Mouse (Mus musculus) heart, embryonic 14.5 days (tissue): ENCODE measurements around the gene Gtsf1. TPM values are rescaled to one million over a fixed set of nuclear protein-coding genes. Genes with fewer than 3 reads are reported as not detected.
A peak's percentile ranks its signal among the peaks of the same experiment; 100 is the strongest.

Experiments
- ATAC-seq: fragments of 200-750 bp; cut with Nextera tagmentation; 2 replicates; pipeline ENCODE4 v1.8.0; 2017; ENCODE audit warnings: low read depth, moderate TSS enrichment; ENCODE audit not compliant: insufficient number of reproducible peaks, insufficient read depth, low FRiP score
- H3K27ac ChIP-seq, 2 experiments: fragments of 200-500 bp in 1 of 2; fragments of 300-500 bp in 1 of 2; sonication (generic) in 1 of 2; replicated peaks in 1 of 2; 2 replicates each; pipeline ENCODE4 v1.5.1; 2012 to 2014; ENCODE audit warnings: low read depth in 2 of 2, low read length in 2 of 2, control low read depth in 1 of 2, mild to moderate bottlenecking in 1 of 2, mixed read lengths in 1 of 2; ENCODE audit not compliant: control insufficient read depth in 1 of 2, insufficient read depth in 1 of 2
- H3K27me3 ChIP-seq: fragments of 300-500 bp; sonication (generic); 2 replicates; pipeline ENCODE4 v1.6.1; 2014; ENCODE audit warnings: mild to moderate bottlenecking, low read length, control low read depth; ENCODE audit not compliant: control insufficient read depth, insufficient read depth
- H3K36me3 ChIP-seq: fragments of 300-500 bp; sonication (generic); 2 replicates; pipeline ENCODE4 v1.6.1; 2014; ENCODE audit warnings: mild to moderate bottlenecking, control low read depth, low read length, mixed read lengths; ENCODE audit not compliant: control insufficient read depth, insufficient read depth
- H3K4me1 ChIP-seq, 2 experiments: fragments of 200-500 bp in 1 of 2; fragments of 300-500 bp in 1 of 2; sonication (generic) in 1 of 2; 2 replicates each; pipeline ENCODE4 v1.6.1; 2012 to 2014; ENCODE audit warnings: low read length in 2 of 2, control low read depth in 1 of 2, mixed read lengths in 1 of 2; ENCODE audit not compliant: control insufficient read depth in 2 of 2, insufficient read depth in 2 of 2
- H3K4me2 ChIP-seq: fragments of 300-500 bp; sonication (generic); 2 replicates; pipeline ENCODE4 v1.6.1; 2014; ENCODE audit warnings: mild to moderate bottlenecking, low read length
- H3K4me3 ChIP-seq, 2 experiments: fragments of 200-500 bp in 1 of 2; fragments of 300-500 bp in 1 of 2; sonication (generic) in 1 of 2; 2 replicates each; pipeline ENCODE4 v1.5.1; 2012 to 2014; ENCODE audit warnings: low read length in 2 of 2, mild to moderate bottlenecking in 2 of 2, control low read depth in 1 of 2, low read depth in 1 of 2, moderate library complexity in 1 of 2; ENCODE audit not compliant: control insufficient read depth in 1 of 2, insufficient read depth in 1 of 2
- H3K9ac ChIP-seq: fragments of 300-500 bp; sonication (generic); 2 replicates; pipeline ENCODE4 v1.6.1; 2014; ENCODE audit warnings: mild to moderate bottlenecking, low read length
- H3K9me3 ChIP-seq: fragments of 300-500 bp; sonication (generic); 2 replicates; pipeline ENCODE4 v1.6.1; 2016; ENCODE audit warnings: low read length, control low read depth; ENCODE audit not compliant: control insufficient read depth
- WGBS: fragments of 180-500 bp; shearing (Covaris S2); extraction: QIAGEN DNeasy Blood & Tissue Kit; methylation state at CpG from one replicate; pipeline ENCODE4 v1.1.7; 2014; 5-methylcytosine and 5-hydroxymethylcytosine counted together
- polyA plus RNA-seq: library from polyadenylated mRNA; unstranded; fragments of >200 nt; fragmentation: Nextera tagmentation; extraction: Ambion mirVana; gene quantifications from 2 replicates; pipeline ENCODE4 v1.2.1, GENCODE M21; 2014

Gene Gtsf1
- polyA plus RNA-seq, 1 experiment from 2014 or later = 41.3 TPM

- Histone ChIP-seq H3K4me1 (peaks cover 54 to 80% of the 10 kb centered on the region in 2 experiments), H3K9ac (peak overlapping the region; percentile 44), H3K4me2 (no peak overlapping the region), H3K27ac (peak overlapping the region; percentile 0 to 81; a peak in 2 of 4 replicates), H3K36me3 (peaks cover 35% of the 10 kb centered on the region), H3K9me3 (no peaks in the 10 kb centered on the region), H3K4me3 (no peak overlapping the region), H3K27me3 (no peaks in the 10 kb centered on the region)
- ATAC-seq = no peak
- WGBS = 40% methylated on average over 1 of the region's 1 CpGs
Observed at GRCm38 (mm10) chr15:103361269-103361668, 69.0 kb downstream of the Gtsf1 start.

DNA sequence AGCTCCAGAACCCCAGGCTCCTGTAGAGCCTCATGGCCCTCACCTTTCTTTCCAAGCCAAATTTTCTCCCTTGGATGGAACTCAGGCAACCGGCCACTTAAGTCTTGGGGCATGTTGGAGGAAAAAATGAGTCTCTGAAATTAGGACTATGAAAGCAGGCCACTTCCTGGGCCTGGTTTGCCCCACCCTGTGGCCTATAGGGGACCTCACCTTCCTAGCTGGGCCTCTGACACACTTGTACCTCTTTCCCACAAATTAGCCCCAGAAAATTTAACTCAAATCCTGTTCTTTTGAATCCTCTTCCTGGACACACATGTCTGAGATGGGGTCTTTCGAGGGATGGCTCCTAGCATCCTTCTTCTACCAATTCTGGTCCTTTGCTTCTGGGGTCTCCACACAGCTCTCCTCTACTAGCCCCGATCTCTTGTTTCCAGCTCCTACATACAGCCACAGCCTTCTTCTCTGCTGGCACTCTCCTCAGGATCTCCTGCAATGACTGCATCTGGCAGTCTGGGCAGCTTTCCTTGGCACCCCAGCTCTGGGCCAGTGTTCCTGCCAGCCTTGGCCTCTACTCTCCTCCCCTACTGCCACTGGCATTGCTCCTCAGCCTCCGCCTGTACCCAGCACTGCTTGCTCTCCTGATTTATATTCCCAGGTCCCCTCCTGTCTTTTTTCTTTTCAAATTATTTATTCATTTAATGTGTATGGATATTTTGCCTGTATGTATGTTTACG, 70.2 kb downstream of the Gtsf1 start:
- no peaks in the 10 kb centered on the region for H3K9me3 ChIP-seq
- H3K4me3 ChIP-seq = no peak overlapping the region
- peak overlapping the region; percentile 55 for H3K9ac ChIP-seq
- peak overlapping the region; percentile 75 to 81 for H3K27ac ChIP-seq
- peaks cover 61 to 88% of the 10 kb centered on the region in 2 experiments for H3K4me1 ChIP-seq
- peaks cover 48% of the 10 kb centered on the region for H3K36me3 ChIP-seq
- H3K4me2 ChIP-seq = peak overlapping the region; percentile 51
- WGBS = 85% methylated on average over 5 of the region's 5 CpGs
- no peak for ATAC-seq
- no peaks in the 10 kb centered on the region for H3K27me3 ChIP-seq

DNA sequence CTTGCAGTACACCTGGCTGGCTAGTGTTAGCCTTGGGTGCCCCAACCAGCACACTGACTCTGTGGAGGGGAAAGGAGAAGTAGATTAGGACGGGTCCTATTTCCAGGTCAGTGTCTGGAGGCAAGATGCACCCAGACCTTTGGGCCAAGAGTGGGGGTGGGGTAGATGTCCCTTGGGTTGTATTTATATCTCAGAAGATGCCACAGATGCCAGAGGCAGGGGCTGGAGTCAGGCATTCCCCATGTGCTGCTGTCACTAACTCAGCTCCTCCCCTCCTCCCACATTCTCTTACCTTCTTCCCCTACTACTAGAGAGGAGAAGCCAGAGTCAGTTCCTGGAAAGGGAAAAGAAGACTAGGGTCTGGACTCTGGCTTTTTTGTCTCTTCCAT, 71.2 kb downstream of the Gtsf1 start:
- Histone ChIP-seq H3K36me3 (peaks cover 57% of the 10 kb centered on the region), H3K27me3 (no peaks in the 10 kb centered on the region), H3K4me1 (peaks cover 63 to 89% of the 10 kb centered on the region in 2 experiments), H3K4me2 (peak overlapping the region; percentile 51), H3K4me3 (peak overlapping the region in 1 of 2 experiments; percentile 5; a peak in 1 of 4 replicates), H3K9me3 (no peaks in the 10 kb centered on the region), H3K27ac (peak overlapping the region; percentile 75 to 81), H3K9ac (peak overlapping the region; percentile 55)
- ATAC-seq = 0 out of 2 replicates have a peak, but pooled peaks have one; percentile 34
- 12% methylated on average over 1 of the region's 1 CpGs for WGBS

DNA sequence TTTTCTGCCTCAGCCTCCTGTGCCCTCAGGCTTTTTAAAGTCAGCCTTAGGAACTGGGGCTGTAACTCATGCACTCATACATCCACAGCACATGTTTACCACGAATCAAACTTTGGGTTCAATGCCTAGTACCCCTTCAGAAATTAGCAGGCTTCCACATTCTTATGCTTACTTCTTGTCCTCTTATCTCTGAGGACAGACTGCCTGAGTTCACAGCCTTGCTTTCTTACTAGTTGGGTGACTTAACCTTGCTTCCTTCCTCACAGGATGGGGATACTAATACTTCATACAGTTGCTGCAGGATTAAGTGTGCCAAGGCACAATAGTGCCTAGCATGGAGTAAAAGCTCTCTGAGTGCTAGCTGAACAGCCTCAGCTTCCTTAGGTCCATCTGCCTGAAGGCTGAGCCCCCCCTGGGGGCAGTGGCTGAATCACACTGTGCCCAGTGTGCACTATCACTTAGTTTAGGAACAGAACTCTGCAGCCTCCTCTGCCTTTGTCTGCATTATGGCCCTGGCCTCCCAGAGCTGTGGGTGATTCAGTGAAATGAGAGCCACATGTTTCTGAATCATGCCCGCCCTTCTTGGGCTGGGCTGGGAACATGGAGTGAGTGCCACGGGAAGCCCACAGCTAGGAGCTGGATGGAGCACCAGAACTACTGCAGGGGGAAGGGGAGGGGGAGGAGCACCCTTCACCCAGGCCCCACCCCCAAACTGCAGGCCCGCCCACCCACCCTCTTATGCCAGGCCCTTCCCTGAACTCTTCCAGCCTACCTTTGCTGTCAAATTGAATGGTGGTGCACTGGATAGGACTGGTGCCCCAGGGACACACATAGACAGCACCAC, 71.8 kb downstream of the Gtsf1 start:
- peak overlapping the region; percentile 51 for H3K4me2 ChIP-seq
- H3K27ac ChIP-seq = peak overlapping the region; percentile 81 to 92
- peak overlapping the region; percentile 42 for H3K9ac ChIP-seq
- peak; percentile 45; the same call in 1 of the 2 replicates for ATAC-seq
- H3K4me3 ChIP-seq = no peak overlapping the region
- H3K36me3 ChIP-seq = peaks cover 63% of the 10 kb centered on the region
- WGBS = 27% methylated on average over 4 of the region's 4 CpGs
- H3K4me1 ChIP-seq = peaks cover 62 to 86% of the 10 kb centered on the region in 2 experiments
- H3K9me3 ChIP-seq = no peaks in the 10 kb centered on the region
- H3K27me3 ChIP-seq = no peaks in the 10 kb centered on the region

DNA sequence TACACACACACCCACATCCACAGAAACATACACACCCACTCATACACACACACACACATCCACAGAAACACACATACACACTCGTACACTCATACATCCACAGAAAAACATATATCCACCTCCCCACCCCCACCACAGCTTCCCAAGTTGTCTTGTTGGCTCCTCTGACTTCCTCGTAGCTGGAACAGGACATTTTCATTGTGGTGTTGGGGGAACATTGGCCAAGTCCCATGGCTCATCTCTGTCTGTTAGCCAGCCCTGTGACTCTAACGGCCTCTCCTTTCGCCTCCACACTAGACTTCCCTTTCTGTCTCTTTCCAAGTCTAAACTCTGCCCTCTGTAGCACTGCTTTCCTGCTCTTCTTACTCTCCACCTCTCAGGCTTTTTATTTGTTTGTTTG, 72.5 kb downstream of the Gtsf1 start:
- H3K4me2 ChIP-seq = peak overlapping the region; percentile 51; the same call in 1 of the 2 replicates
- peaks cover 70% of the 10 kb centered on the region for H3K36me3 ChIP-seq
- H3K27ac ChIP-seq = peak overlapping the region; percentile 81 to 92; a peak in 3 of 4 replicates
- no peak overlapping the region for H3K4me3 ChIP-seq
- no peaks in the 10 kb centered on the region for H3K9me3 ChIP-seq
- H3K9ac ChIP-seq = peak overlapping the region; percentile 42
- H3K4me1 ChIP-seq = peaks cover 62 to 81% of the 10 kb centered on the region in 2 experiments
- 69% methylated on average over 4 of the region's 4 CpGs for WGBS
- ATAC-seq = no peak
- H3K27me3 ChIP-seq = no peaks in the 10 kb centered on the region

DNA sequence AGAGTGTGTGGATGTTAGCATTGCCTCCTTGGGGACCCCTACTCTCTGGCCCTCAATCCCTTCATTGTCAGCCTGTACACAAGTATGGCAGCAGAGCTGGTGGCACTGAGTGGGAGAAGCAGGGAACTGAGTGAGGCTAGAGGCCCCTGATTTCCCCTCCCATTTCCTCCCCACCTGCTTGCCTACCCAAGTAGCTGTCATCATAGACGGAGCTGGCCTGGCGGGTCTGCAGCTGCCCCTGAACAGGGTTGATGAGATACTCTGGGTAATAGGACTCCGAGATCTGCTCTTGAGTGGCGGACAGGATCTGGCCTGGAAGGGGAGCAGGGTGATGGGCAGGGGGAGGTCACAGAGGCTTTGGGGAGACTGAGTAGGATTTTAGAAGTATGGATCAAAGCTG, 74.1 kb downstream of the Gtsf1 start:
- peaks cover 52 to 68% of the 10 kb centered on the region in 2 experiments for H3K4me1 ChIP-seq
- WGBS = 35% methylated on average over 4 of the region's 4 CpGs
- H3K9ac ChIP-seq = peak overlapping the region; percentile 51
- H3K27me3 ChIP-seq = no peaks in the 10 kb centered on the region
- no peaks in the 10 kb centered on the region for H3K9me3 ChIP-seq
- ATAC-seq = no peak
- H3K36me3 ChIP-seq = peaks cover 79% of the 10 kb centered on the region
- H3K4me2 ChIP-seq = 0 out of 2 replicates have a peak overlapping the region, but pooled peaks have one; percentile 25
- no peak overlapping the region for H3K4me3 ChIP-seq
- peak overlapping the region; percentile 95 to 99 for H3K27ac ChIP-seq

- WGBS = 18% methylated on average over 4 of the region's 4 CpGs
- Histone ChIP-seq H3K4me1 (peaks cover 51 to 63% of the 10 kb centered on the region in 2 experiments), H3K9me3 (no peaks in the 10 kb centered on the region), H3K4me3 (no peak overlapping the region), H3K36me3 (peaks cover 84% of the 10 kb centered on the region), H3K4me2 (peak overlapping the region; percentile 31; the same call in 1 of the 2 replicates), H3K9ac (peak overlapping the region; percentile 51), H3K27ac (peak overlapping the region; percentile 95 to 99), H3K27me3 (no peaks in the 10 kb centered on the region)
- peak; percentile 78 for ATAC-seq
Observed at GRCm38 (mm10) chr15:103355420-103355819, 74.8 kb downstream of the Gtsf1 start.
